Mouse (Mus musculus): ENCODE results near the gene Zfp827. TPM values are rescaled to one million over a fixed set of nuclear protein-coding genes. Genes with fewer than 3 reads are reported as not detected.

The Zfp827 gene
- polyA plus RNA-seq, 1 experiment from 2014 or later: 4.5 TPM

- H3K27ac ChIP-seq: no peak overlapping the region
- H3K27me3 ChIP-seq (ENCODE audit: insufficient read depth, low read length): no peaks in the 10 kb centered on the region
- TF ChIP-seq CTCF (IDR thresholded peaks at IDR 0.05; ENCODE audit: low read depth): no peak
- H3K4me2 ChIP-seq (ENCODE audit: low read length): no peak overlapping the region
- WGBS: 52% methylated on average over 18 of the region's 18 CpGs
- no peak overlapping the region for H3K4me3 ChIP-seq (replicated peaks; ENCODE audit: low read depth, low read length)
- H3K36me3 ChIP-seq (ENCODE audit: insufficient read depth, low read length): peaks cover 5% of the 10 kb centered on the region; the same call in 1 of the 2 replicates
- H3K4me1 ChIP-seq (replicated peaks; ENCODE audit: insufficient read depth, low read length): peaks cover 14% of the 10 kb centered on the region
- ATAC-seq (replicated peaks; ENCODE audit: low FRiP score, low read depth): no peak
- H3K9ac ChIP-seq (ENCODE audit: low read depth, low read length): 0 out of 2 replicates have a peak overlapping the region, but pooled peaks have one; percentile 6
- peak; percentile 58 for DNase-seq (ENCODE audit: low spot score)
- H3K9me3 ChIP-seq (replicated peaks; ENCODE audit: low read length): no peaks in the 10 kb centered on the region
These were observed 55.5 kb downstream of the Zfp827 start for GRCm38 (mm10) chr8:79083461-79084358.

GRCm38 (mm10) chr8:79084359-79084820 is 56.2 kb downstream of the Zfp827 start:
- H3K9ac ChIP-seq (ENCODE audit: low read depth, low read length): no peak overlapping the region
- no peak overlapping the region for H3K4me2 ChIP-seq (ENCODE audit: low read length)
- no peaks in the 10 kb centered on the region for H3K27me3 ChIP-seq (ENCODE audit: insufficient read depth, low read length)
- DNase-seq (ENCODE audit: low spot score) (no peak), ATAC-seq (replicated peaks; ENCODE audit: low FRiP score, low read depth) (no peak)
- no peaks in the 10 kb centered on the region for H3K9me3 ChIP-seq (replicated peaks; ENCODE audit: low read length)
- 69% methylated on average over 3 of the region's 3 CpGs for WGBS
- H3K4me1 ChIP-seq (replicated peaks; ENCODE audit: insufficient read depth, low read length): peaks cover 14% of the 10 kb centered on the region
- H3K36me3 ChIP-seq (ENCODE audit: insufficient read depth, low read length): peaks cover 7% of the 10 kb centered on the region; the same call in 1 of the 2 replicates
- no peak overlapping the region for H3K27ac ChIP-seq
- TF ChIP-seq CTCF (IDR thresholded peaks at IDR 0.05; ENCODE audit: low read depth): no peak
- no peak overlapping the region for H3K4me3 ChIP-seq (replicated peaks; ENCODE audit: low read depth, low read length)

- DNase-seq (ENCODE audit: low spot score): no peak
- no peak for ATAC-seq (replicated peaks; ENCODE audit: low FRiP score, low read depth)
- Histone ChIP-seq H3K9me3 (replicated peaks; ENCODE audit: low read length) (no peaks in the 10 kb centered on the region), H3K4me1 (replicated peaks; ENCODE audit: insufficient read depth, low read length) (no peaks in the 10 kb centered on the region), H3K27ac (no peak overlapping the region), H3K27me3 (ENCODE audit: insufficient read depth, low read length) (no peaks in the 10 kb centered on the region), H3K36me3 (ENCODE audit: insufficient read depth, low read length) (peaks cover 8% of the 10 kb centered on the region; the same call in 1 of the 2 replicates), H3K4me2 (ENCODE audit: low read length) (no peak overlapping the region), H3K9ac (ENCODE audit: low read depth, low read length) (no peak overlapping the region), H3K4me3 (replicated peaks; ENCODE audit: low read depth, low read length) (no peak overlapping the region)
- no peak for TF ChIP-seq CTCF (IDR thresholded peaks at IDR 0.05; ENCODE audit: low read depth)
- WGBS: 97% methylated on average over 4 of the region's 4 CpGs
These were observed 66.2 kb downstream of the Zfp827 start for GRCm38 (mm10) chr8:79094422-79094821.

- H3K27me3 ChIP-seq (ENCODE audit: insufficient read depth, low read length): no peaks in the 10 kb centered on the region
- no peak overlapping the region for H3K4me2 ChIP-seq (ENCODE audit: low read length)
- no peak overlapping the region for H3K4me3 ChIP-seq (replicated peaks; ENCODE audit: low read depth, low read length)
- H3K4me1 ChIP-seq (replicated peaks; ENCODE audit: insufficient read depth, low read length): no peaks in the 10 kb centered on the region
- no peaks in the 10 kb centered on the region for H3K9me3 ChIP-seq (replicated peaks; ENCODE audit: low read length)
- H3K36me3 ChIP-seq (ENCODE audit: insufficient read depth, low read length): peaks cover 8% of the 10 kb centered on the region; the same call in 1 of the 2 replicates
- 93% methylated on average over 7 of the region's 7 CpGs for WGBS
- no peak overlapping the region for H3K27ac ChIP-seq
- no peak overlapping the region for H3K9ac ChIP-seq (ENCODE audit: low read depth, low read length)
- no peak for ATAC-seq (replicated peaks; ENCODE audit: low FRiP score, low read depth)
- TF ChIP-seq CTCF (IDR thresholded peaks at IDR 0.05; ENCODE audit: low read depth): no peak
- no peak for DNase-seq (ENCODE audit: low spot score)
These were observed 66.9 kb downstream of the Zfp827 start for GRCm38 (mm10) chr8:79095162-79095561.

- no peak for ATAC-seq (replicated peaks; ENCODE audit: low FRiP score, low read depth)
These were observed 68.7 kb downstream of the Zfp827 start for GRCm38 (mm10) chr8:79096970-79097369.

GRCm38 (mm10) chr8:79102707-79103106 is 74.5 kb downstream of the Zfp827 start:
- no peak for TF ChIP-seq CTCF (IDR thresholded peaks at IDR 0.05; ENCODE audit: low read depth)
- no peak overlapping the region for H3K4me3 ChIP-seq (replicated peaks; ENCODE audit: low read depth, low read length)
- H3K4me1 ChIP-seq (replicated peaks; ENCODE audit: insufficient read depth, low read length): peaks cover 9% of the 10 kb centered on the region; the same call in 1 of the 2 replicates
- no peaks in the 10 kb centered on the region for H3K9me3 ChIP-seq (replicated peaks; ENCODE audit: low read length)
- H3K27ac ChIP-seq: no peak overlapping the region
- H3K9ac ChIP-seq (ENCODE audit: low read depth, low read length): no peak overlapping the region
- H3K4me2 ChIP-seq (ENCODE audit: low read length): no peak overlapping the region
- DNase-seq (ENCODE audit: low spot score) (no peak), ATAC-seq (replicated peaks; ENCODE audit: low FRiP score, low read depth) (no peak)
- no peaks in the 10 kb centered on the region for H3K27me3 ChIP-seq (ENCODE audit: insufficient read depth, low read length)
- 73% methylated on average over 4 of the region's 4 CpGs for WGBS
- H3K36me3 ChIP-seq (ENCODE audit: insufficient read depth, low read length): no peaks in the 10 kb centered on the region

More at GRCm38 (mm10) chr8:79096970-79097369, 68.7 kb downstream of the Zfp827 start:
- Histone ChIP-seq H3K9me3 (replicated peaks; ENCODE audit: low read length) (no peaks in the 10 kb centered on the region), H3K4me3 (replicated peaks; ENCODE audit: low read depth, low read length) (no peak overlapping the region), H3K9ac (ENCODE audit: low read depth, low read length) (no peak overlapping the region), H3K4me2 (ENCODE audit: low read length) (no peak overlapping the region), H3K27ac (no peak overlapping the region), H3K4me1 (replicated peaks; ENCODE audit: insufficient read depth, low read length) (no peaks in the 10 kb centered on the region), H3K27me3 (ENCODE audit: insufficient read depth, low read length) (no peaks in the 10 kb centered on the region), H3K36me3 (ENCODE audit: insufficient read depth, low read length) (peaks cover 8% of the 10 kb centered on the region; the same call in 1 of the 2 replicates)
- 60% methylated on average over 11 of the region's 11 CpGs for WGBS
- no peak for TF ChIP-seq CTCF (IDR thresholded peaks at IDR 0.05; ENCODE audit: low read depth)
- peak; percentile 50 for DNase-seq (ENCODE audit: low spot score)

Measured in kidney, postnatal 0 days (tissue).